Mouse (Mus musculus) heart, adult 11 months (tissue): ENCODE results near the gene Pdxdc1.
"Not testable (repeated sequence)": the region's sequence is repeated elsewhere in the genome, so short reads cannot be mapped to it uniquely, and the experiment has no call there.

ENCODE experiments used
- DNase-seq: peaks from one replicate; pipeline ENCODE4 v3.0.0; 2022

Pdxdc1 gene

GRCm38 (mm10) chr16:13883094-13883774 lies 19.7 kb downstream of the Pdxdc1 start:
- no peak for DNase-seq

DNA sequence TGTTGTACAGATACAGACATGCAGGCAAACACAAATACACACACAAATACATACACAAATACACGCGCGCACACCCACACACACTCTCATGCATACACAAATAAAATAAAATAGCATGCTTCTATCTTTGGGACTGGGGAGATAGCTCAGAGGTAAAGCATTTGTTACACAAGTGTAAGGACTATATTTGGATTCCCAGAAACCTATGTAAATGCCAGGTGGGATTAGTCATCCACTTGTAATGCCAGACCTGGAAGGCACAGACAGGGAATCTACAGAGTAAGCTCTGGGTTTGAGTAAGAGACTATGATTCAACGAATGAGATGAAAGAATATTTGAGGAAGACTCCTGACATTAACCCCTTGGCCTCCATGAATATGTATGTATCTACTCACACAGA lies 27.4 kb downstream of the Pdxdc1 start:
- DNase-seq, result no peak

DNA sequence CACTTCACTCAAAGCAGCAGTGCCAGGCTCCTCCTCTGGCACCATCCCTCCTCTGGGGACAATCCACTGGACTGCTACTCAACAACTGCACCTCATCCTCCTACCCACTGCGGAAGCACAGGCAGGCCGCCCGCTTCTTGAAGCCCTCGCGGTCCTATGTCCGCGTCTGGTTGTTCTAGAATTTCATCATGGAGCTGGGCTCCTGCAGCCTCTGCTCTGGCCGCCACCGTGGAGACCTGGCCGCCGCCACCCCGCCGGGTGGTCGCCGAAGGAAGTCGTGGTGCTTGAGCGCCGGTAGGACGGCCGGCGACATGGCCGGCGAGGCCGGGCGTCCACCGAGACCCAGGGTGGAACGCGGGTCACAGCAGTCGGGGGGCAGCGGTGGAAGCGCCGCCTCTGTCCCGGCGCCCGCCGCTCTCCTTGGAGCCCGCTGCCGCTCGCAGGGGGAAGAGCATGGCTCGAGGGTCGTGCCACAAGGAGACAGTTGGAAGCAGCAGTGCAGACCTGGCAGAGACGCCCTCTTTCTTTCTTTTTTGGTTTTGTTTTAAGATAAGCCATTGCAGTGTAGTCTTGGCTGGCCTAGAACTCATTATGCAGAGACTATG lies 34.9 kb downstream of the Pdxdc1 start:
- peak; percentile 76 for DNase-seq

DNA sequence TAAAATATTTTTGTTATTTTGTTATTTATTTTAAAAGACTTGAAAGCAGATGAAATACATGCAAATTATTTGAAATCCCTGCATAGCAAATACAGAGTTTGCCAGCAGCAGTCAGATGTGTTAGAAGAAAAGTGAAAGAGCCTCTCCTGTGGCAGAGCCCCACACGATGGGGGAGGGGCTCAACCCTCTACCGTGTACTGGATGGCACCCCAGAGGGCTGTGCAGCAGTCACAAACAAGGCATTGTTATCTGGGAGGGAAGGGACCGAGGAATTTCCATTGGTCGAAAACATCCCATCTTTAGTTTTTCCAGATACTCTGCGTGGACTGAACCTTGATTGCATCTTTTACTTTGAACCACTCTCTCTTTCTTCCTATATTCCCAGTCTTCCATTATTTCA lies 35.5 kb downstream of the Pdxdc1 start:
- DNase-seq, result not testable (repeated sequence)

GRCm38 (mm10) chr16:13866616-13867015 lies 36.3 kb downstream of the Pdxdc1 start:
- no peak for DNase-seq

DNA sequence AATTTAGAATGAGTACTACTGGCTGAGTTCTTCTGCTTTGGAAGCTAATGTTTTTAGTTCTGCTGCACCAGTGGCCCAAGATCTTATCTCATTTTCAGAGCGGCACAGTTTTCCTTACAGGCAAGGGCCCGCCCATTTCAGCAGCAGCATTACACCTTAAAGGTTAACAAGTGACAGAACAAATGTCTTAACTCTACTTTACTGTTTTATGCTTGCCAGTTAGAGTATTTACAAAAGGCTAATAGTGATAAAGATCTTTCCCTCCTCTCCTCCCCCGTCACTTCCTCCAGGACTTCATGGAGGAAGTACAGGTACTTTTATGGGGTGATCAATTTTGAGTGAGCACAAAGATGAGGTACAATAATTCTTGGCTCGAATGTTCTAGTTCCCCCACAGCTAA lies 36.9 kb downstream of the Pdxdc1 start:
- DNase-seq, result peak; percentile 14

DNA sequence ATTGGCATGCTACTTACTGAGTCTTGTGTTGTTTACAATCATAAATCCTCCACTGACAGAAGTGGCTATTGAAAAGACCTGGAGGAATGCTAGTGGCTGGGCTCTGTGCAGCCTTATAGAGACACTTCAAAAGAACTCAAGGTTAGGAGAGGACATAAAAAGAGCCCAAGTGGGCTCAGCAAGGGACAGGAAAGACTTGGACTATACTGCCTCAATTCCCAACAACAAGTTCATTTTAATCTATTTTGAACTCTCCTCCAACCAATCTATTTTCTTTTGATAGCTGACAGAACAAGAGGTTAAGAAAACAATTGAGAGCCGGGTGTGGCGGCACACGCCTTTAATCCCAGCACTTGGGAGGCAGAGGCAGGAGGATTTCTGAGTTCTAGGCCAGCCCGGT lies 49.0 kb downstream of the Pdxdc1 start:
- DNase-seq, result no peak

- DNase-seq, result peak; percentile 60
Measured at GRCm38 (mm10) chr16:13851446-13851845, 51.5 kb downstream of the Pdxdc1 start.

DNA sequence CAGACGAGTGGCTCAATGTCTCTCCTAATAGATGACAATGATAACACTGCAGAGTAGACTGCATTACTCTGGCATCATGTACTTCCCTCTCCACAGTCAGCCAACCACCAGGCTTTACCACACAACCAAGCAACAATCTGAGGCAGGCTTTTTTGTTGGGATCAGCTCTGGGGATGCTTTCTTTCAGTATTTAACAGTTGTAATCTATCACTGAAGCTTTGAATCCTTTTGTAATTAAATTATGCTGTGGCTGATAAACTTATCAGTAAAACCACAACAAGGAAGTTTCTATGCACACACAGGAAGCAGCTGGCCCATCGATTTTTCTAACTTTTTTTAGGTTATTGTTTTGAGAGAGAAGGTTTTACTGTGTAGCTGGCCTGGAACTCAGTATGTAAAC lies 54.6 kb downstream of the Pdxdc1 start:
- no peak for DNase-seq

DNA sequence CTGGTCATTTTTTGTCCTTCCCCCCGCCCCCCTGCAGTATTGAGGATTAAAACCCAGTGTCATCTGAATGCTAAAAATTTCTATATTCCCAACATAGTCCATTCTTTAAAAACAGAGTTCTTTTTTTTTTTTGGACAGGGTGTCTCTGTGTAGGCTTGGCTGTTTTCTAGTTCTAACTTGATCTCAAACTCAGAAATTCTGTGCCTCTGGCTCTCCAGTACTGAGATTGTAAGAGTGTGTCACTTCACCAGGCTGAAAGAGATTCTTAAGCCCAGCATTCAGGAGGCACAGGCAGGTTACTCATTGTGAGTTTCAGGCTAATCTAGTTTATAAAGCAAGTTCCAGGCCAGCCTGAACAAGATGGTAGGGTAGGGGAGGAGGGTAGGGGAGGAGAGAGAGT lies 56.3 kb downstream of the Pdxdc1 start:
- DNase-seq, result peak; percentile 61

- DNase-seq, result peak; percentile 55
Measured at GRCm38 (mm10) chr16:13845031-13845430, 57.9 kb downstream of the Pdxdc1 start.

GRCm38 (mm10) chr16:13840956-13841355 lies 62.0 kb downstream of the Pdxdc1 start:
- DNase-seq, result peak; percentile 76

GRCm38 (mm10) chr16:13840056-13840455 lies 62.9 kb downstream of the Pdxdc1 start:
- DNase-seq, result peak; percentile 56

DNA sequence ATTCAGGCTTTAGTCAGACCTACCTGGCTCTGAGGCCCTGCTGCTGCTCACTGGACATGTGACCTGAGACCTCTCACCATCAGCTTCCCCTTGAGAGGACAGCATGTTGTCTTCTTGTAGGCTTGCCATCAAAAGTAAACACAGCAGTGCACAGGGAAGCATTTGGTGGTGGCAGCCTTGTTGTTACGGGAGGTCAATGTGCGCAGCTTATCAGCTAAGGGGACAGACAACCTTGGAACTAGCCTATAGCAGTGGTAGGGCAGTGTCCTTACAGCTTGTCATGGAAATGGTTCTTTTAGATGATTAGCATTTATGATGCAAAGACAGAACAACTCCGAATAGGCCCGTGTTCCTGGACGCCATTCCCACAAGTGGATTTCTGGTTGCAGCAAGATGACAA lies 68.5 kb downstream of the Pdxdc1 start:
- peak; percentile 65 for DNase-seq

DNA sequence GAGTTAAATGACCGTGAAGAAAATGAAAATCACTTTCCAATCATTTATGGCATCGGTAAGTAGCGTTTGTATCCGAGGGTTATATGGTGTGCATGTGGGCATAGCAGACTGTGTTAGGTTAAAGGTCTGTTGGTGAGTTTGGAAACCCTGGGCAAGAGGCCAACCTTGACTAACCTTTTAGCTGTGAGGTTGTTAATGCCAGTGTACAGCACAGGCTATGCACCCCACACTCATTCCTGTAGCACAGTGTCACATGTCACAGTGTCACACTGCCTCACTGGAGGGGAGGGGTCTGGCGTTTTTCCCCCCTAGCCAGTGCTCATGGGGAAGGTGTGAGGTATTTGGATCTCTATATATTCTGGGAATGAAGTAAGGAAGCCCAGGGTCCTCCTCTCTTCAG lies 71.3 kb downstream of the Pdxdc1 start:
- DNase-seq, result peak; percentile 84

DNA sequence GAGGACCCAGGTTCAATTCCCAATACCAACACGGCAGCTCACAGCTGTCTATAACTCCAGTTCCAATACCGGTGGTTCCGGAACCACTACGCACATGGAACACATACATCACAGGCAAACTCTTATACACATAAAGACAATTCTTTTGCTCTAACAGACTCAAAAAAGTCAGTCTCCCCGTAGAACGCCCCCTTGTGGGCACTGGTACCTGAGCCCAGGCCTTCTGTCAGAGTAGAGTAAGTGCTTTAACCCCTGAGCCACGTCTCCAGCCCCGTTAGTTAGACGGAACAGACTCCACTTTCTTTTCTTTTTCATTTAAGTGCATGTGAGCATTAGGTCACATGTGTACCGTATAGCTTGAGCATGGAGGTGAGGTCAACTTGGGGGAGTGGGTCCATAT lies 72.5 kb downstream of the Pdxdc1 start:
- no peak for DNase-seq

GRCm38 (mm10) chr16:13826511-13826910 lies 76.4 kb downstream of the Pdxdc1 start:
- DNase-seq, result peak; percentile 85

GRCm38 (mm10) chr16:13825781-13826490 lies 77.0 kb downstream of the Pdxdc1 start:
- DNase-seq, result peak; percentile 60

GRCm38 (mm10) chr16:13820771-13821170 lies 82.2 kb downstream of the Pdxdc1 start:
- DNase-seq, result no peak

- no peak for DNase-seq
Measured at GRCm38 (mm10) chr16:13819806-13820500, 83.0 kb downstream of the Pdxdc1 start.

- no peak for DNase-seq
Measured at GRCm38 (mm10) chr16:13819394-13819743, 83.6 kb downstream of the Pdxdc1 start.

DNA sequence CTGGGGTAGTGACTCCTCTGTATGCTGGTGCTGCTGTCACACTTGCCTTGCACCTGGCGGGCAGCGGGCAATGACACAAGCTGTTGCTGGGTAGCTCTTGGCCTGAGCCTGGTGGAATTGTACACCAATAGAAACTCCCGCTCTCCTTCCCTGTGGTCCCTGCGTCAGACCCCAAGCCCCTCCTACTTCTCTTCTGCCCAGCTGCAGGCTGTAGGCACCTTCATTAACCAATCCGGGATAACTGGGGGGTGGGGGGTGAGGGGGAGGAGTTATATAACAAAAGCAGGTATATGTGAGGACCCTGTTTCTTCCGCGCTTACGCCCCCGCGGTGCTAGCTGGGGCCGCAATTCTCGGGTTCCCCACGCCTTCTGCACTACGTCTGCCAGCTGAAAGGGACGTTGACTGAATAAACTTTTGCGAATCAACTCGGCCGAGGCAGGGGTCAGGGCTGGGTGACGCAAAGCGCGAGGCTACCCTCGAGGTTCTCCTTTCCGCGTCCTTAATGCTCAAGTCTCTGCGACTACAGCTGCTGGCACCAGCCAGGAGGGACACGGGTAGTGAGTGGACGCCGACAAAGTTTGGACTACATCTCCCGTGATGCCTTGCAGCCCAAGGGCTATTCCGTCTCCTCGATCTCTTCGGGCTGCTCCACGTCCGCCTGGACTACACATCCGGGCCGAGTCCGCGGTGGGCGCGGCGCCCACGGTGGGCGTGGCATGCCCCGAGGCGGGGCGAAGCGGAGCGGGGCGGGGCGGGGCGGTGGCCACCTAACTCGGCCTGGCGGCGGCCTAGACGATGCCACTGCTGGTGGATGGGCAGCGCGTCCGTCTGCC lies 84.2 kb downstream of the Pdxdc1 start, which contains the start of gene Ntan1:
Ntan1 (plus strand) TSS at position 286 of the 834 bp plus-strand sequence.
- DNase-seq, result peak; percentile 100

DNA sequence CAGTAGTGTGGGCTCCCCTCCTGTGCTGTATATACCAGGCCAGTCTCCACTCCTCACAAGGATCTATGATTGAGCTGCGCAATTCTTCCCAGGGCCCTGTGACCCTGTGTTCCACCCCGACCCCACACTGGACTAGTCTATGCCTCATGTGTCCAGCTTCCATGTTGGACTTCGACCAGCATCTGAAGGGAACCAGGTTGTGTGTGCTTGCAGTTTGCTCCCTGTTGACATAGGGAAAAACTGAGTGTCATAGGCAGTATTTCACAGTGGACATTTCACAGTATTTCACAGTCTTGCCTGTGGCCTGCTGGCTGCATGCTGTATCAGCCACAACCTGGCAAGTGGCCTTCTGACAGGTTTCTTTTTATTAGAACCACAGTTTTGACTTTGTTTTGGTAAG lies 89.7 kb downstream of the Pdxdc1 start:
- no peak for DNase-seq
